Mouse (Mus musculus): ENCODE data around the gene Trim40. TPM values are rescaled to one million over a fixed set of nuclear protein-coding genes. Genes with fewer than 3 reads are reported as not detected.

Gene Trim40
- not detected for polyA plus RNA-seq (2017; shearing (Covaris generic))

GRCm38 (mm10) chr17:36890073-36890903 lies at the start of gene Trim40:
Trim40 (minus strand) TSS chr17:36890123.

GRCm38 (mm10) chr17:36897552-36898205 lies 7.8 kb upstream of the Trim40 start, which contains the start of gene Trim31:
Trim31 (plus strand) TSS chr17:36898118.

GRCm38 (mm10) chr17:36869284-36869954 lies 20.5 kb downstream of the Trim40 start, which contains the start of gene Trim10:
Trim10 (plus strand) TSS chr17:36869574.

GRCm38 (mm10) chr17:36866719-36867527 lies 23.0 kb downstream of the Trim40 start, which contains the start of gene Trim15:
Trim15 (minus strand) TSS chr17:36867210.

GRCm38 (mm10) chr17:36836874-36837647 lies 52.9 kb downstream of the Trim40 start, which contains the start of gene Trim26:
Trim26 (plus strand) TSS chr17:36837134.

Other genes with a start within 250 kb of the Trim40 start
- gene H2-M9, start 247.5 kb downstream of the Trim40 start, polyA plus RNA-seq (2017; shearing (Covaris generic)): not detected
- gene H2-M1, start 217.9 kb downstream of the Trim40 start, polyA plus RNA-seq (2017; shearing (Covaris generic)): not detected
- gene H2-M10.5, start 117.2 kb downstream of the Trim40 start, polyA plus RNA-seq (2017; shearing (Covaris generic)): not detected
- not detected for gene H2-M10.6, start 78.0 kb downstream of the Trim40 start, polyA plus RNA-seq (2017; shearing (Covaris generic))
- gene Trim26, start 53.0 kb downstream of the Trim40 start, polyA plus RNA-seq (2017; shearing (Covaris generic)): 160 TPM
- 0.33 TPM for gene Trim15, start 22.9 kb downstream of the Trim40 start, polyA plus RNA-seq (2017; shearing (Covaris generic))
- gene Trim10, start 20.5 kb downstream of the Trim40 start, polyA plus RNA-seq (2017; shearing (Covaris generic)): 0.55 TPM
- not detected for gene Trim31, start 8.0 kb upstream of the Trim40 start, polyA plus RNA-seq (2017; shearing (Covaris generic))
- gene Rnf39, start 52.8 kb upstream of the Trim40 start, polyA plus RNA-seq (2017; shearing (Covaris generic)): 0.49 TPM
- gene Ppp1r11, start 61.6 kb upstream of the Trim40 start, polyA plus RNA-seq (2017; shearing (Covaris generic)): 173 TPM
- 93.5 TPM for gene Znrd1, start 68.4 kb upstream of the Trim40 start, polyA plus RNA-seq (2017; shearing (Covaris generic))
- 5.4 TPM for gene Znrd1as, start 68.5 kb upstream of the Trim40 start, polyA plus RNA-seq (2017; shearing (Covaris generic))
- gene 2410137M14Rik, start 91.1 kb upstream of the Trim40 start, polyA plus RNA-seq (2017; shearing (Covaris generic)): not detected
- gene H2-M5, start 99.4 kb upstream of the Trim40 start, polyA plus RNA-seq (2017; shearing (Covaris generic)): 0.54 TPM
- not detected for gene Zfp57, start 111.0 kb upstream of the Trim40 start, polyA plus RNA-seq (2017; shearing (Covaris generic))
- not detected for gene Mog, start 133.3 kb upstream of the Trim40 start, polyA plus RNA-seq (2017; shearing (Covaris generic))
- gene Gabbr1, start 155.8 kb upstream of the Trim40 start, polyA plus RNA-seq (2017; shearing (Covaris generic)): 10.6 TPM
- not detected for gene Olfr90, start 198.4 kb upstream of the Trim40 start, polyA plus RNA-seq (2017; shearing (Covaris generic))
- gene Olfr91, start 208.2 kb upstream of the Trim40 start, polyA plus RNA-seq (2017; shearing (Covaris generic)): not detected
- not detected for gene Olfr92, start 230.0 kb upstream of the Trim40 start, polyA plus RNA-seq (2017; shearing (Covaris generic))